Mouse (Mus musculus) neural tube, embryonic 13.5 days (tissue): ENCODE results near the gene Akap8l. TPM values are rescaled to one million over a fixed set of nuclear protein-coding genes. Genes with fewer than 3 reads are reported as not detected.

Experiments used
- ATAC-seq: fragments of 200-750 bp; cut with Nextera tagmentation; 2 replicates; pipeline ENCODE4 v1.8.0; 2017; ENCODE audit warnings: low read depth, mild to moderate bottlenecking, moderate TSS enrichment, moderate library complexity
- H3K27ac ChIP-seq: fragments of 300-500 bp; sonication (generic); replicated peaks from 2 replicates; pipeline ENCODE4 v1.5.1; 2015; ENCODE audit warnings: moderate library complexity, mild to moderate bottlenecking, inconsistent platforms
- H3K27me3 ChIP-seq: fragments of 300-500 bp; sonication (generic); 2 replicates; pipeline ENCODE4 v1.6.1; 2015; ENCODE audit warnings: mild to moderate bottlenecking, inconsistent platforms
- H3K36me3 ChIP-seq: fragments of 300-500 bp; sonication (generic); 2 replicates; pipeline ENCODE4 v1.6.1; 2015; ENCODE audit warnings: mild to moderate bottlenecking, inconsistent platforms
- H3K4me1 ChIP-seq: fragments of 300-500 bp; sonication (generic); replicated peaks from 2 replicates; pipeline ENCODE4 v1.6.1; 2015; ENCODE audit warnings: inconsistent platforms
- H3K4me2 ChIP-seq: fragments of 300-500 bp; sonication (generic); 2 replicates; pipeline ENCODE4 v1.6.1; 2015; ENCODE audit warnings: inconsistent platforms, mild to moderate bottlenecking, moderate library complexity
- H3K4me3 ChIP-seq: fragments of 300-500 bp; sonication (generic); 2 replicates; pipeline ENCODE4 v1.5.1; 2015; ENCODE audit warnings: mild to moderate bottlenecking, inconsistent platforms
- H3K9ac ChIP-seq: fragments of 300-500 bp; sonication (generic); 2 replicates; pipeline ENCODE4 v1.6.1; 2015; ENCODE audit warnings: moderate library complexity, mild to moderate bottlenecking, inconsistent platforms
- H3K9me3 ChIP-seq: fragments of 300-500 bp; sonication (generic); 2 replicates; pipeline ENCODE4 v1.6.1; 2016; ENCODE audit warnings: inconsistent platforms
- WGBS: fragments of 180-500 bp; shearing (Covaris S2); methylation state at CpG from one replicate; pipeline ENCODE4 v1.1.7; 2015; 5-methylcytosine and 5-hydroxymethylcytosine counted together
- polyA plus RNA-seq: library from polyadenylated mRNA; unstranded; fragments of >200 nt; fragmentation: Nextera tagmentation; extraction: Ambion mirVana; gene quantifications from 2 replicates; pipeline ENCODE4 v1.2.1, GENCODE M21; 2015

Akap8l gene
- polyA plus RNA-seq, 1 experiment from 2014 or later = 153 TPM

DNA sequence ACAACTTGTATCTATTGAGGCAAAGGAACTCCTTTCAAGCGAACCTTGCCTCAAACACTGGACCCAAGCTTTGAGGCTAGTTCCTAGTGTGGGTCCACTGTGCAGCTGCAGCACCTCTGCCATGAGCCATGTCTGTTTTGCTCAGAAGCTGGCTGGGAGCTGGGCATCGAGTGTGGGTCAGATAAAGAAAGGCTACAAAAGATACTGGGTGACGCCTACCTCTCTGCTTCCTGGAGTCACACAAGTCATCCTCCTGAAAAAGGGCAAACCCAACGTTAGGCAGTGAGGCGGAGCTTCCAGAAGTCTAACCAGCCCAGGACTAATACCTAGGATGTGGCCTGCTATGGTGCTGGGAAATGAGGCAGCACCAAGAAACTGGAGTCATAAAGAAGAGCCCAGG, 36.5 kb downstream of the Akap8l start:
- Histone ChIP-seq H3K4me2 (no peak overlapping the region), H3K27me3 (no peaks in the 10 kb centered on the region), H3K4me3 (no peak overlapping the region), H3K36me3 (peaks cover 96% of the 10 kb centered on the region), H3K4me1 (peaks cover 12% of the 10 kb centered on the region), H3K9ac (no peak overlapping the region), H3K9me3 (no peaks in the 10 kb centered on the region), H3K27ac (no peak overlapping the region)
- 82% methylated on average over 5 of the region's 5 CpGs for WGBS
- no peak for ATAC-seq

GRCm38 (mm10) chr17:32312801-32313200, 37.6 kb downstream of the Akap8l start:
- Histone ChIP-seq H3K9me3 (no peaks in the 10 kb centered on the region), H3K36me3 (peaks cover 100% of the 10 kb centered on the region), H3K4me1 (peaks cover 1% of the 10 kb centered on the region; the same call in 1 of the 2 replicates), H3K4me2 (no peak overlapping the region), H3K27ac (no peak overlapping the region), H3K4me3 (no peak overlapping the region), H3K27me3 (no peaks in the 10 kb centered on the region), H3K9ac (no peak overlapping the region)
- no peak for ATAC-seq
- 97% methylated on average over 8 of the region's 8 CpGs for WGBS

DNA sequence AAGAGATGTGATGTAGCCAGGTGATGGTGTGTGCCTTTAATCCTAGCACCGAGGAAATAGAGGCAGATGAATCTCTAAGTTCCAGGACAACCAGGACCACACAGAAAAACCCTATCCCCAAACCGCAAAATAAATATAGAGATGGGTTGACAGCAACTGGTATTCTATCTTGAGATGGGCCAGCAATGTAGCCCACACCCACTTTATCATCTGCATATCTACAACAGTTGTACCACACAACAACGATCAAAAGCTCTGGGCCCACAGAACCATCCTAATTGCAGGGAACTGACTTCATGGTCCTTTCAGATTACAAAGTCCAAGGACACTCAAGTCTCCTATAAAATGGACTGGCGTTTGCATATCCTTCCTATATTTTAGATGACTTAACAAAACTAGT, 42.4 kb downstream of the Akap8l start:
- Histone ChIP-seq H3K9ac (no peak overlapping the region), H3K27ac (no peak overlapping the region), H3K4me3 (no peak overlapping the region), H3K4me2 (no peak overlapping the region), H3K27me3 (no peaks in the 10 kb centered on the region), H3K9me3 (no peaks in the 10 kb centered on the region), H3K4me1 (no peaks in the 10 kb centered on the region), H3K36me3 (peaks cover 99% of the 10 kb centered on the region)
- 94% methylated on average over 4 of the region's 4 CpGs for WGBS
- no peak for ATAC-seq

DNA sequence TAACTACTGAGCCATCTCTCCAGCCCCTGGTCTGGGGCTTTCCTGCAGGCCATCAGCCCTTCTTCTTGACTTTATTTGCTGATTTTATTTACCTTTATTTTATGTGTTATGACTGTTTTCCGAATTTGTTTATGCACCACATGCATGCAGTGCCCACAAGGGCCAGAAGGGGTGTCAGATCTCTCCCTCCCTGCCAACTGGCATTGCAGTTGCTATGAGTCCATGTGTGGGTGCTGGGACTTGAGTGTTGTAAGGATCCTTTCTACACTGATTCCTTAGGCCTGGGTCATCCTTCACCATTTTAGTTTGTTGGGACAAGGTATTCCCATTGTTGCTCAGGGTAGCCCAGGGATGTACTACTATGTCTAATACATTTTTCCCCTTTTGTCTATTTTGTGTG, 52.3 kb downstream of the Akap8l start:
- H3K9me3 ChIP-seq = no peaks in the 10 kb centered on the region
- no peak overlapping the region for H3K4me3 ChIP-seq
- no peak overlapping the region for H3K27ac ChIP-seq
- WGBS = 75% methylated on average over 1 of the region's 1 CpGs
- H3K9ac ChIP-seq = no peak overlapping the region
- H3K4me2 ChIP-seq = no peak overlapping the region
- no peak for ATAC-seq
- H3K4me1 ChIP-seq = no peaks in the 10 kb centered on the region
- peaks cover 4% of the 10 kb centered on the region for H3K36me3 ChIP-seq
- no peaks in the 10 kb centered on the region for H3K27me3 ChIP-seq

GRCm38 (mm10) chr17:32295901-32296300, 54.5 kb downstream of the Akap8l start:
- Histone ChIP-seq H3K36me3 (no peaks in the 10 kb centered on the region), H3K4me1 (no peaks in the 10 kb centered on the region), H3K27me3 (no peaks in the 10 kb centered on the region), H3K4me3 (no peak overlapping the region), H3K27ac (no peak overlapping the region), H3K4me2 (no peak overlapping the region), H3K9me3 (no peaks in the 10 kb centered on the region), H3K9ac (no peak overlapping the region)
- ATAC-seq = no peak
- 98% methylated on average over 2 of the region's 2 CpGs for WGBS

- WGBS = 90% methylated on average over 4 of the region's 4 CpGs
- no peak for ATAC-seq
- Histone ChIP-seq H3K9ac (no peak overlapping the region), H3K27ac (no peak overlapping the region), H3K27me3 (no peaks in the 10 kb centered on the region), H3K4me1 (no peaks in the 10 kb centered on the region), H3K9me3 (no peaks in the 10 kb centered on the region), H3K4me2 (no peak overlapping the region), H3K36me3 (no peaks in the 10 kb centered on the region), H3K4me3 (no peak overlapping the region)
These were observed 55.2 kb downstream of the Akap8l start for GRCm38 (mm10) chr17:32295160-32295559.

- WGBS = 57% methylated on average over 6 of the region's 6 CpGs
- ATAC-seq = no peak
These were observed 65.2 kb downstream of the Akap8l start for GRCm38 (mm10) chr17:32285138-32285670.

GRCm38 (mm10) chr17:32284262-32285137, 65.9 kb downstream of the Akap8l start, which contains the start of gene Brd4:
Gene Brd4, minus strand, starts transcription at chr17:32284722.
- ATAC-seq = peak; percentile 92
- H3K27ac ChIP-seq = peak within 1 kb of the TSS; percentile 100
- H3K36me3 ChIP-seq = 0 out of 2 replicates have a peak, but pooled peaks cover 2% of the 10 kb centered on the region
- H3K4me2 ChIP-seq = peak within 1 kb of the TSS; percentile 72
- WGBS = 1% methylated on average over 95 of the region's 100 CpGs
- H3K27me3 ChIP-seq = no peaks in the 10 kb centered on the region
- H3K9me3 ChIP-seq = no peaks in the 10 kb centered on the region
- H3K9ac ChIP-seq = peak within 1 kb of the TSS; percentile 97
- peak within 1 kb of the TSS; percentile 97 for H3K4me3 ChIP-seq
- peaks cover 45% of the 10 kb centered on the region for H3K4me1 ChIP-seq

More at GRCm38 (mm10) chr17:32285138-32285670, 65.2 kb downstream of the Akap8l start:
- Histone ChIP-seq H3K36me3 (0 out of 2 replicates have a peak, but pooled peaks cover 2% of the 10 kb centered on the region), H3K9ac (peak overlapping the region; percentile 97), H3K4me2 (peak overlapping the region; percentile 72), H3K9me3 (no peaks in the 10 kb centered on the region), H3K27ac (peak overlapping the region; percentile 100), H3K27me3 (no peaks in the 10 kb centered on the region), H3K4me3 (peak overlapping the region; percentile 97), H3K4me1 (peaks cover 45% of the 10 kb centered on the region)

DNA sequence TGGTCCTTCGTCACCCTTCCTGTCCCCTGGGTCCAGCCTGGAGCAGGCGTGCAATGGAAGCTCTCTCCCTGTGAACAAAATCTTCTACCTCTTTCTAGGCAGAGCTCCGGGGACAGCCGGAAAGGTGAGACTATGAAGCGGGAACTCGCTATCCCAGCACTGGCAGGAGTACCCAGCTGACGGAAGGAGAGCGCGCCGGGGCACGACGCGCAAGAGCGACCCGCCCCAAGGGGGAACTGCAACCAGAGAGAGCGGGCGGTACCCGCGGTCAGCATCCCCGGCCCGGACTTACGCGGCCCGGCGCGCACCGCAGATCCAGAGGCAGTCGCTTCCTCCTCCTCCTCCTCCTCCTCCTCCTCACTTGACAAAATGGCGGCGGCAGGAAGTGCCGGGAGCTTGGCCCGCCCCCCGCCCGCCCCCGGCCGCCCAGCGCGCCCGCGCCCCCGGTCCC, 66.6 kb downstream of the Akap8l start:
- H3K27ac ChIP-seq = peak overlapping the region; percentile 100
- peak overlapping the region; percentile 97 for H3K9ac ChIP-seq
- ATAC-seq = peak; percentile 82
- H3K4me3 ChIP-seq = peak overlapping the region; percentile 97
- peak overlapping the region; percentile 72 for H3K4me2 ChIP-seq
- no peaks in the 10 kb centered on the region for H3K9me3 ChIP-seq
- WGBS = 0% methylated on average over 31 of the region's 41 CpGs
- H3K27me3 ChIP-seq = no peaks in the 10 kb centered on the region
- H3K4me1 ChIP-seq = peaks cover 45% of the 10 kb centered on the region
- H3K36me3 ChIP-seq = no peaks in the 10 kb centered on the region

DNA sequence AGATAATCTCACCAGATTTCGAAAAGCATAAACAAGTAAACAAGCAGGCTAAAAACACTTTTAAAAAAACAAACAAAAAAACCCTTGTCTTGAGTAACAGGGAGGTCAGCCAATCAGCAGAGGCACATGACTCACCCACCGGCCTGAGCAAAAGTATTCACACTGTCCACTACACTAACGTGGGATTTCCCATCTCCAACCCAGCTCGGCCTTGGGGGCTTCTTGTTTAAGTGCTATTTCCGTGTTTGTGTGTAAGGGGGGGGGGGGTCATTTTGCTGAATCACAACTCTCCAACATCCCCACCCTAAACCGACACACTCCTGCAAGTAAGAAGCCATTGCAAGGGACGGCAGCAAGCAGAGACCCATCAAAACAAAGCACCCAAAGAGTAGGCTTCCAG, 67.1 kb downstream of the Akap8l start:
- H3K4me1 ChIP-seq = peaks cover 45% of the 10 kb centered on the region
- ATAC-seq = peak; percentile 16; the same call in 1 of the 2 replicates
- H3K27me3 ChIP-seq = no peaks in the 10 kb centered on the region
- H3K36me3 ChIP-seq = no peaks in the 10 kb centered on the region
- H3K9me3 ChIP-seq = no peaks in the 10 kb centered on the region
- H3K4me2 ChIP-seq = peak overlapping the region; percentile 72
- peak overlapping the region; percentile 100 for H3K27ac ChIP-seq
- peak overlapping the region; percentile 97 for H3K4me3 ChIP-seq
- 9% methylated on average over 7 of the region's 7 CpGs for WGBS
- peak overlapping the region; percentile 97 for H3K9ac ChIP-seq

DNA sequence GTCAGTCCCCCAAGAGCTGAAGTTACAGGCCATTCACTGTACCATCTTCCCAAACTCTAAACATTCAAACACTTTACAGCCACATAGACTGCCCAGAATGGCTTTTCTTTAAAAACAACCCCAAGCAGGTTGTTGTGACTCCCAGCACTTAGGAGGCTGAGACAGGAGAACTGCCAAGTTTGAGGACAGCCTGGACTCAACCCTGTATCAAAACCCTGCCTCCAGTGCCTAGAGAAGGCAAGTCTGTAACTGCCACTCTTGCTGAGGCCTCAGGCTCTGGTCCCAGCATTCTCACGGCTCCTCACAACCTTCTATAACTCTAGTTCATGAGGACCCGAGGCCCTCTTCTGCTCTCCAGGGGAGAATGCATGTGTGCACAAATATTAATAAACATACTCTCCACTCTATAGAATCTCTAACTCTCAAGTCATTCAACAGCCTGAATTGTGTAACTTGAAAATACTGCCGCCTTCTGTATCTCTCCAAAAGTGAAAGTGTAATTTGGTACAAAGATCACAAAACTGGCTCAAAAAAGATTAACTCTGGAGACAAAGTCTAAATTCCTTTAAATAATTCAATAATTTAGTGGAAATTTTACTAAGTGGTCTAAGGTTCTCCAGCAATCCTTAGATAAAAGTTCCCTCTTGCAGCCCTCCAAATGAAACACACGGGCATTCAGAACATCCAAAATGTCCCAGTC, 68.6 kb downstream of the Akap8l start:
- no peak for ATAC-seq
- no peaks in the 10 kb centered on the region for H3K27me3 ChIP-seq
- H3K4me2 ChIP-seq = no peak overlapping the region
- 84% methylated on average over 4 of the region's 4 CpGs for WGBS
- H3K4me3 ChIP-seq = no peak overlapping the region
- H3K27ac ChIP-seq = no peak overlapping the region
- H3K36me3 ChIP-seq = no peaks in the 10 kb centered on the region
- H3K4me1 ChIP-seq = peaks cover 38% of the 10 kb centered on the region
- H3K9ac ChIP-seq = no peak overlapping the region
- H3K9me3 ChIP-seq = no peaks in the 10 kb centered on the region

DNA sequence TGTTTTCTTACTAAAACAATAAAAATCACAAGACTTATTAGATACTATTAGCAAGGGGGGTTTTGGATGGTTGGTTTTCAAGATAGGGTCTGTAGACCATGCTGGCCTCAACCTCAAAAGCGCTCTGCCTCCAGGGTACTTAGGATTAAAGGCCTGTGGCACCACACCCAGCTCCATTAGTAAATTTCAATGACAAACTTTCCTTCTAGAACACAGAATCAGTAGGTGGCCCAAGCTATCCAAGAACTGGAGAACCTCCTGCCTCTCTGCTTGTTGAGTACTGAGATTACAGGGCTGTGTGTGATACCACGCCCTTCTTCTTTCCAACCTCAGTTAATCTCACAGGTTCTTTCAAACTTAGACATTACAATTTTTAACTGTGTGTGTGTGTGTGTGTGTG, 69.3 kb downstream of the Akap8l start:
- 95% methylated on average over 2 of the region's 2 CpGs for WGBS
- no peak overlapping the region for H3K4me3 ChIP-seq
- no peaks in the 10 kb centered on the region for H3K9me3 ChIP-seq
- no peak overlapping the region for H3K9ac ChIP-seq
- peaks cover 36% of the 10 kb centered on the region for H3K4me1 ChIP-seq
- H3K27me3 ChIP-seq = no peaks in the 10 kb centered on the region
- H3K27ac ChIP-seq = 0 out of 2 replicates have a peak overlapping the region, but pooled peaks have one; percentile 3
- ATAC-seq = no peak
- no peak overlapping the region for H3K4me2 ChIP-seq
- H3K36me3 ChIP-seq = no peaks in the 10 kb centered on the region
